Mouse (Mus musculus) left cerebral cortex, adult 2 months (tissue): Measurements from ENCODE around the gene Gpd2. TPM values are rescaled to one million over a fixed set of nuclear protein-coding genes. Genes with fewer than 3 reads are reported as not detected.

Experiments
- DNase-seq, 2 experiments: peaks; one replicate each; pipeline ENCODE4 v3.0.0; 2021 to 2022; ENCODE audit warnings: low spot score in 2 of 2, mixed read lengths in 1 of 2; ENCODE audit errors: extremely low spot score in 1 of 2
- H3K27ac ChIP-seq: fragments of 200-600 bp; 2 replicates; pipeline ENCODE4 v1.8.1; 2022
- H3K4me3 ChIP-seq: fragments of 200-600 bp; 2 replicates; pipeline ENCODE4 v1.8.1; 2022
- CTCF ChIP-seq: fragments of 200-600 bp; IDR thresholded peaks from 2 replicates; pipeline ENCODE4 v1.8.1; 2022; ENCODE audit warnings: antibody characterized with exemption, mild to moderate bottlenecking, moderate library complexity
- intact Hi-C: fragments of 180-260 bp; cut with DNase I; formaldehyde crosslinking; loops from one replicate; pipeline ENCODE4 v1.15.1; 2025
- total RNA-seq, 2 experiments: library from RNA; stranded (reverse); gene quantifications; 2 replicates each; pipeline ENCODE4 v1.2.3; 2021

Gene Gpd2
- total RNA-seq, 2 experiments from 2014 or later: 92.8 to 98.0 TPM

- DNase-seq: no peak
- no peak overlapping the region for H3K27ac ChIP-seq
- no peak for TF ChIP-seq CTCF
- no peak overlapping the region for H3K4me3 ChIP-seq
- intact Hi-C loops: no loop called here
Observed at GRCm38 (mm10) chr2:57269690-57270435, 32.4 kb downstream of the Gpd2 start.

DNA sequence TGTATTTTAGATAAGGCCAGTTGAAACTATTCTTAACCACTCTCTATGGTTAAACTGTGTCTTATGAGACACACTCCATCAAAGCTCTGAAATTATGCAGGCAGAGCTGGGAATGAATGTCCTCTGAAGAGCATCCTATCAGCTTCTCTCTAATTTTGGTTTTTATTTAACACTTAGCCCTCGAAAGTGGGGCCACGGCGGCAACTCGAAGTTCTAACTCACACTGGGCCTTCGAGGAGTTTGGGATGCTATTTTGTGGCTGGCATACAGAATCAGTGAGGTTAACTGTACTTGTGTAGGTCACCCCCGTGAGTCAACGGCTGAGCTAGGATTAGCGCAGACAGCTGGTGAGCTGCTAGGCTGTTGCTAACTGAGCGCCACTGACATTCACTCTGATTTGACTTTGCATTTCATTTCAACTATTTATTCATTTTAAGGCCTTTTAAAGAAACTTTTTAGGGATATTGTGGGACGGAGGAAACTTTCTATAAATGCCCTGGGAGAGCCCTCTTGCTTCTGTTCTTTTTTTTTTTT is 42.8 kb downstream of the Gpd2 start:
- H3K4me3 ChIP-seq: no peak overlapping the region
- no peak for TF ChIP-seq CTCF
- no peak overlapping the region for H3K27ac ChIP-seq
- intact Hi-C loops: no loop called here
- DNase-seq: peak in 1 of 2 experiments; percentile 13

GRCm38 (mm10) chr2:57283791-57284190 is 46.4 kb downstream of the Gpd2 start:
- TF ChIP-seq CTCF: no peak
- intact Hi-C loops: no loop called here
- DNase-seq: no peak
- H3K27ac ChIP-seq: no peak overlapping the region
- H3K4me3 ChIP-seq: no peak overlapping the region

- H3K4me3 ChIP-seq: no peak overlapping the region
- intact Hi-C loops: no loop called here
- no peak for TF ChIP-seq CTCF
- no peak overlapping the region for H3K27ac ChIP-seq
- DNase-seq: no peak
Observed at GRCm38 (mm10) chr2:57285197-57285596, 47.8 kb downstream of the Gpd2 start.

DNA sequence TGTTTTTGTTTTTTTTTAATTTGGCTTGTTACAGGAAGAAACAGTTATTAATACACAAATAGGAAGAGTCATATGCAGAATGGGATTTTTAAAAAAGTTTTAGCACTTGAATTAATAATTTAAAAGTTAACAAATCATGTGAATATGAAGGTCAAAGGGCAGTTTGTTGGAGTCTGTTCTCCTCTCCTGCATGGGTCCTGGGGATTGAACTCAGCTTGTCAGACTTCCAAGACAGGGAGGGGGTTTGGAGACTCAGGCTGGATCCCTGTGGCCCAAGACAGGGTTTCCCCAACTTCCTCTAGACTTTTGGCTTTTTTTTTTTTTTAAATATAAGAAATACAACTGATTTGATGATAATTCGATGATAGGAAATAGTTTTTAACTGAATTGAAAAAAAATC is 50.6 kb downstream of the Gpd2 start:
- intact Hi-C loops: no loop called here
- no peak overlapping the region for H3K4me3 ChIP-seq
- no peak for DNase-seq
- no peak overlapping the region for H3K27ac ChIP-seq
- no peak for TF ChIP-seq CTCF

DNA sequence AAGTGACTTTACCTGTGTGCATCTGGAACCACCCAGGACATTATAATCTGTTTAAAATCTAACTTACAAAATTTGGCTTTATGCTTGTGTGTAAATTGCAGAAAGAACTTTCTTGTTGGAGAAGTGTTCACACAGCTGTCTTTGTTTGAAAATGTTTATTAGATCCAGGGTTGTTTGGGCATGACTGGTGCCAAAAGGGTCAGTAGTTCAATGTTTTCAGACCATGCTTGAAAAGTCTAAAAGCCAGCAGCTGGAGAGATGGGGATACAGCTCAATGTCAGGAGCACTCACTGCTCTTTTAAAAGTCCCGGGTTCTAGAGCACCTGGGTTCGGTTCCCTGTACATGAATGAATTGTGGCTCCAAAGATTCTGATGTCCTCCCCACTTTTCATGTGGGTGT is 56.1 kb downstream of the Gpd2 start:
- no peak for DNase-seq
- Histone ChIP-seq H3K27ac (no peak overlapping the region), H3K4me3 (no peak overlapping the region)
- no peak for TF ChIP-seq CTCF
- intact Hi-C loops: no loop called here

DNA sequence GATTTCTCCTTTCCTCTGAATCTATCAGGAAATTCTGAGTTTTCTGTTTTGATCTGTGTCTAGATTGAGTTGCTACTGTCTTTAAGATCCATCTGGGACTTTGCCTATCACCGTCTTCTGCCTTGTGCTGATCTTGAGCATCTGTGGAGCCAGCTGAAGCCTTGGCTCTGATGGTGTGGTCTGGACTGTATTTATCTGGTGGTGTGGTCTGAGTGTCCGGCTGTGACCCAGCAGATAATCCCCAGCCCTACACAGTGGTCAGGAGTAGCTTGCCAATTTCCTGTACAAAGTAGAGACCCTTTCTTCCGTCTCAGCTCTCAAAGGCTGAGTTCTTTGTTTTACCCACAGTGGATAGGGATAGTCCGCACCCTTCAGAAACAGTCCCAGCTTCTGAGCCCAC is 58.6 kb downstream of the Gpd2 start:
- Histone ChIP-seq H3K4me3 (no peak overlapping the region), H3K27ac (no peak overlapping the region)
- TF ChIP-seq CTCF: no peak
- intact Hi-C loops: no loop called here
- no peak for DNase-seq

DNA sequence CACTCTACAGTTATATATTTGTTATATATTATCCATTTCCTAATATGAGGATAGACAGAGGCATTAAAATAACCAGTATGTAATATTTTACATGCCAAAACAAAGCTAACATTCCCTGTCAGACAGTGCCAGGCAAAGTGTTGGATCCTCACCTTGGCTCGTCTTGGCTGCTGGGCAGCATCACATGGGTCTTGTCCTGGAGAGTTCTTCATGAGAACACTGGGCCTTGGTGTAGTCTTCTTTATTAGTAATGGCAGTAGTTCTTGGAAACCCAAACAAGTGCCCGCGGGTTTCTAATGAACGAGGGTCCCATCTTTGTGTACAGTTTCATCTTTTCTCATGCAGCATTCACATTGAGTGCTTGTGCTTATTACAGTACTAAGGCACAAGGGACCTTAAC is 59.8 kb downstream of the Gpd2 start:
- no peak overlapping the region for H3K4me3 ChIP-seq
- no peak overlapping the region for H3K27ac ChIP-seq
- no peak for TF ChIP-seq CTCF
- no peak for DNase-seq
- intact Hi-C loops: no loop called here

DNA sequence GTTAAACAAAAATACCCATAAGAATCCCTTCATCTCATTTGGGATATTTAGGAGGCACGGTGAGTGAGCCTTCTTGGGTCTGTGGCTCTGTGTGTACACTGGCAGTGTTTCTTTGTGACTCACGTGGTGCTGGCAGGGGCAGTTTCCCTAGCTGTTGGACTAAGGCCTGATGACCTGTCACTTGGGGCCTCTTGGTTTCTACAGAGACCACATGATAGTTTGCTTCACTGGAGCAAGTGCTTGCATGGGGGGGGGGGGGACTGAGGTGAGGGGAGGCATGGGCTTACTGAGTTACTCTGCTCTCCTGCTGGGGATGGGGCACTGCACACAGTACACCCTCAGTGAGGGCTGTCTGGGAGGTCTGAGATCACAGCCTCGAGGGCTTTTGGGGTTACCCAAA is 64.1 kb downstream of the Gpd2 start:
- no peak for TF ChIP-seq CTCF
- intact Hi-C loops: no loop called here
- no peak overlapping the region for H3K27ac ChIP-seq
- H3K4me3 ChIP-seq: no peak overlapping the region
- no peak for DNase-seq

GRCm38 (mm10) chr2:57304212-57304611 is 66.8 kb downstream of the Gpd2 start:
- no peak for TF ChIP-seq CTCF
- Histone ChIP-seq H3K27ac (no peak overlapping the region), H3K4me3 (no peak overlapping the region)
- intact Hi-C loops: no loop called here
- no peak for DNase-seq

GRCm38 (mm10) chr2:57312268-57312797 is 74.9 kb downstream of the Gpd2 start:
- no peak for TF ChIP-seq CTCF
- intact Hi-C loops: no loop called here

DNA sequence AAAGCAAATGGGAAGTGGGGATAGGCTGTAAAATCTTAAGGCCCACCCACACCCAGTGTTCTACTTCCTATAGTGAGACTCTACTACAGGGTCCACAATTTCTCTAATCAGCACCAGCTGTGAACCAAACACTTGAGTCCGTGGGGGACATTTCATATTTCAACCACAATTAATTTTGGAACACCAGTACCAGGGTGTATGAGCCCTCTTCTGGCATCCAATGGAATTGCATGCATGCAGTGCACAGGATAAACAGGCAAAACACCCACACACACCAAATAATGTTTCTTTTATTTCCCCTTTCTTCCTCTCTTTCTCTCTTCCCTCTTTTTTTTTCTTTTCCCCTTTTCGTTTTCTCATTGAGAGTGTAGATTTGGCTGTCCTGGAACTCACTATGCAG is 78.6 kb downstream of the Gpd2 start:
- no peak overlapping the region for H3K4me3 ChIP-seq
- no peak overlapping the region for H3K27ac ChIP-seq
- TF ChIP-seq CTCF: peak; percentile 63
- no peak for DNase-seq
- intact Hi-C loops: no loop called here

More at GRCm38 (mm10) chr2:57312268-57312797, 74.9 kb downstream of the Gpd2 start:
- DNase-seq: no peak
- Histone ChIP-seq H3K4me3 (no peak overlapping the region), H3K27ac (no peak overlapping the region)

DNA sequence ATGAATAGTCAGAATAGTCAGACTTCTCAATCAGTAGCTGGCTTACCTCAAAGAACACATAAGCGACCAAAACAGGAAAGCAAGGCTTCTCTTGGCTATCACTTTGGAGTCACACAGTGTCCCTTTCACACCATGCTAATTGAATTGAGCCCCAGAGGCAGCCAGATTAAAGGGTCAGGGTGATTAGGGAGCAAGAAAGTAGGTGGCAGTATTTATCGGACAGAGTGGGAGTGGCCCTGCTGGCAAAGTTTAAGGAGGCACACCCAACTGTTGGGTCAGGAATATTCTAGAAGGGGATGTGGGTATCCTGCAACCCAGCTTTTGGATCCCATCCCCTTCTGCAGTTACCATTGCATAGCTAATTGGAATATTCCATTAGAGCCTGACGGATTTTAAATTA is 80.9 kb downstream of the Gpd2 start:
- no peak overlapping the region for H3K4me3 ChIP-seq
- TF ChIP-seq CTCF: no peak
- intact Hi-C loops: no loop called here
- H3K27ac ChIP-seq: no peak overlapping the region
- no peak for DNase-seq
